1 mouse cellular context compared by ENCODE assay signal in the genomic region with DNA sequence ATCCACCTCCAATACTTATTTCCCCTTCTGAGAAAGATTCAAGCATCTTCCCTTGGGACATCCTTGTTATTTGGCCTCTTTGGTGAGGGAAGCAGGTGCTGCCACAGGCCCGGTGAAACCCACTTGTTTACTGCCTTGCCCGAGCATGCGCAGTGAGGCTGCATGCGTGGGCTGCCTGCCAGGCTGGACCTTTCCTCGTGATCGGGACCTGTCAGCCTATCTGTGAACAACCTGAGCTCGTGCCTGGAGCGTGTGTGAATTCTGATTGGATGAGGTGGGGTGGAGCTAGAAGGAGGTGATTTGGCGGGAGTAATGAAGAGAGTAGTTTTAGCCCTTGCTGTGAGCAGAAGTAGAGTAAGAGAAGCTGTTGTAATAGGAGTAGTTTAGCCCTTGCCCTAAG. TPM values are rescaled to one million over a fixed set of nuclear protein-coding genes. Genes with fewer than 3 reads are reported as not detected.
"Had no signal": no experiment of that assay in that cellular context is flagged by ENCODE, and none has a peak within 500 bp of the region (broad histone marks: within the 10 kb centered on the region; RNA-seq: fewer than 3 reads in every experiment).

No protein-coding gene starts in this region.

RNA-seq across cellular contexts. Expression of a gene that starts 13.2 kb away (rescaled TPM):
- total RNA-seq: neutrophil, adult 5-6 weeks had no signal
